Mouse (Mus musculus) WW6 (cell line): ENCODE data around the gene Slc7a12.

Experiments used
- DNase-seq: peaks from one replicate; pipeline ENCODE4 v3.0.0-alpha.2; 2013; ENCODE audit warnings: low read depth, low spot score

Slc7a12 gene

DNA sequence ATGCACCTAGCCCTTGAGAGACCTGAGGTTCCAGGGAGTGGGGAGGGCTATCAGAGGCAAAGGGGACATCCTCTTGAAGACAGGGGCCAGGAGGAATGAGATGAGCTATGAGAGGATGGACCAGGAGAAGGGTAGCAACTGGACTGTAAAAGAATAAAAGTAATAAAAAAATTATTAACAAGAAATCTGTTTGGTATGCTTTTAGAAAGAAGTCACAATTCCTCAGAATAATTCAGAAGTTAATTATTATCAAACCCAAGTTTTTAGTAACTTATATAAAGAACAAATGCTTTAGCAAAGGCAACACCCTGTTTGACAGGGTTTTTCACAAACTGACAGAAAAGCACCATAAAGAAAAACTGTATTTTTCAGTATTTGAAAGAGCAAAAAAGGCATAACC lies at the start of gene Slc7a12:
Gene Slc7a12, plus strand, starts transcription at position 301 of the 400 bp plus-strand sequence.
- no peak for DNase-seq

DNA sequence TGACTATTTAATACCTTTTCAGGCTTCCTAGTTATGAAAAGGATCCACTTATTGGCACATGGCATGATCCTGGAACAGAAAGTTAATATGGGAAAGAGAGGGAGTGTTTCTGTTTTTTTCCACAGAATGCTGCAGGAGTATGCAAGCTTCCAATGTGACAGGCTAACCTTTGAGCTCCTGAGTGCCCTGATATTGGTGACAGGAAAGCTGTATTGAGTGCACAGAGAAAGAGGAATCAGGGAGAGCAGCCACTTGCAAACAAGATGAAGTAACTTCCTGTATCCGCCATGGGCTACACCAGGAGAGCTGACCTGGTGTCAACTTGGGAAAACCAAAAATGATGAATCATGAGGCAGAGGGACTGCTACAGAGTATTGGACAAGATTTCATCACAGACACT lies 48.1 kb upstream of the Slc7a12 start:
- DNase-seq: no peak

DNA sequence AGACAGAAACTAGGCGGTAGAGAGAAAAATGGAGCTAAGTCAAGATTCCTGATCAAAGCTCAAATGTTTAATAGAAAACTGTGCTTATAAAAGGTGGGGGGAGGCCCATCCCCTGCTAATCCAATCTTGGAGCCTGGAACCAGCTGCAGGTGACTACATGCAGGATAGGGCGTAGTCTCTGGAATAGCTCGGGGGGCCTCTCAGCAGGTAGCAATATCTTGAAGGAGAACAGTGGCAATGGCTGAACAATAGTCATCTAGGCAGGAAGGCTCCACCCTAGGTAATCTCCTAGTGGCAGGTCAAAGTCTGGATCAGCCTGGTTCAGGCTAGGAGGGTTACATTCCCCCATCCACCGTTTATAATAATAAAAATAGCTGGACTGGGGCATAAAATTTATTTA lies 34.5 kb upstream of the Slc7a12 start:
- DNase-seq: no peak

DNA sequence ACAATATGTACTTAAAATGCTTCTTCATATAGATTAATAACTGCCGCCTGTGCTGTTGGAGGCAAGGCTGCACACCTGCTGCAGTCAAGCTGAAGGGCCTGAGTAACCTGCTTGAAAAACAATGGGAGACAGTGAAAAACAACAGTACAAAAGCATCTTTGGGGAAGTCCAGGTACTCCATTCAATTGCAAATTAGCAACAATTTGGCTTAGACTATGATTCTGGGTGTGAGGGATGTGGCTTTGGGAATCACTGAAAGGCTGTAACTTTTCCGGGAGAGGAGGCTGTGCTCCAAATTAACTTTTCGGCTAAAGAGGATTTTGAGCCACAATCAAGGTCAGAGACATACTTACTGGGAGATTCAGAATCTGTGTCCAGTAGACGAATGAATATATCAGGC lies 33.8 kb upstream of the Slc7a12 start:
- DNase-seq: no peak
